8 mouse cellular contexts compared by ENCODE assay signal in genomic region chr16:27523527-27524121, GRCm38 (mm10).
DNase-seq lines count a peak whose midpoint lies in the region; ATAC-seq and TF ChIP-seq lines count a peak whose summit lies in the region.
"Had no signal": no experiment of that assay in that cellular context is flagged by ENCODE, and none has a peak within 500 bp of the region (broad histone marks: within the 10 kb centered on the region; RNA-seq: fewer than 3 reads in every experiment).

No protein-coding gene starts in this region.

- H3K4me3 ChIP-seq in forebrain, embryonic 11.5 days (ENCODE audit: low read depth, low read length), result no peak overlapping the region
- no peak overlapping the region for H3K4me3 ChIP-seq in intestine, embryonic 15.5 days (replicated peaks)
- H3K4me3 ChIP-seq in limb, embryonic 12.5 days (replicated peaks), result no peak overlapping the region
- H3K4me3 ChIP-seq: liver, embryonic 15.5 days had no signal

- DNase-seq in adrenal gland, adult (ENCODE audit: inconsistent age in 2 of 2, low spot score in 1 of 2), result peak; percentile 4 to 25
- peak; percentile 94 for DNase-seq in brain, embryonic 14.5 days (ENCODE audit: low read depth)
- peak; percentile 46 for DNase-seq in forebrain, embryonic 11.5 days (ENCODE audit: low spot score)
- peak; percentile 70 for DNase-seq in retina, postnatal 1 day
- no peak for DNase-seq in c-Kit-positive CD71-positive TER-119-positive erythroid progenitor cells, embryonic 14.5 days (ENCODE audit: low spot score)

- TF ChIP-seq POLR2A in brain, embryonic 14.5 days (IDR thresholded peaks at IDR 0.05; ENCODE audit: borderline replicate concordance, extremely low read depth, insufficient read depth, insufficient read length, poor library complexity, severe bottlenecking), result no peak

- peak; percentile 63; the same call in 1 of the 2 replicates for ATAC-seq in forebrain, embryonic 11.5 days (replicated peaks; ENCODE audit: low FRiP score)
- peak; percentile 86 for ATAC-seq in intestine, embryonic 15.5 days
- peak; percentile 73; the same call in 1 of the 2 replicates for ATAC-seq in limb, embryonic 12.5 days (ENCODE audit: insufficient number of reproducible peaks, insufficient read depth, low FRiP score, low TSS enrichment, low read depth)

- no peak for TF ChIP-seq CTCF in brain, embryonic 14.5 days (IDR thresholded peaks at IDR 0.05; ENCODE audit: borderline replicate concordance, extremely low read depth, insufficient read depth, insufficient read length)

- H3K27ac ChIP-seq in forebrain, embryonic 11.5 days (ENCODE audit: low read depth, low read length), result no peak overlapping the region
- 0 out of 2 replicates have a peak overlapping the region, but pooled peaks have one; percentile 19 for H3K27ac ChIP-seq in intestine, embryonic 15.5 days
- H3K27ac ChIP-seq in limb, embryonic 12.5 days, result peak overlapping the region; percentile 45; the same call in 1 of the 2 replicates
- H3K27ac ChIP-seq: liver, embryonic 15.5 days had no signal

- H3K9ac ChIP-seq in forebrain, embryonic 11.5 days (ENCODE audit: low read length), result no peak overlapping the region
- H3K9ac ChIP-seq in intestine, embryonic 15.5 days, result no peak overlapping the region
- no peak overlapping the region for H3K9ac ChIP-seq in limb, embryonic 12.5 days (replicated peaks)
- H3K9ac ChIP-seq: liver, embryonic 15.5 days had no signal

- H3K27me3 ChIP-seq in forebrain, embryonic 11.5 days (ENCODE audit: control insufficient read depth, insufficient read depth, low read length), result no peaks in the 10 kb centered on the region
- no peaks in the 10 kb centered on the region for H3K27me3 ChIP-seq in intestine, embryonic 15.5 days (replicated peaks)
- no peaks in the 10 kb centered on the region for H3K27me3 ChIP-seq in limb, embryonic 12.5 days
- H3K27me3 ChIP-seq: liver, embryonic 15.5 days had no signal

- no peaks in the 10 kb centered on the region for H3K9me3 ChIP-seq in forebrain, embryonic 11.5 days (ENCODE audit: control insufficient read depth, low read length)
- no peaks in the 10 kb centered on the region for H3K9me3 ChIP-seq in intestine, embryonic 15.5 days
- H3K9me3 ChIP-seq in limb, embryonic 12.5 days, result no peaks in the 10 kb centered on the region
- H3K9me3 ChIP-seq: liver, embryonic 15.5 days had no signal

- H3K36me3 ChIP-seq in forebrain, embryonic 11.5 days (ENCODE audit: control insufficient read depth, insufficient read depth, low read length), result no peaks in the 10 kb centered on the region
- H3K36me3 ChIP-seq in intestine, embryonic 15.5 days, result no peaks in the 10 kb centered on the region
- H3K36me3 ChIP-seq in limb, embryonic 12.5 days, result no peaks in the 10 kb centered on the region
- H3K36me3 ChIP-seq: liver, embryonic 15.5 days had no signal

- H3K4me1 ChIP-seq in forebrain, embryonic 11.5 days (replicated peaks; ENCODE audit: control insufficient read depth, insufficient read depth, low read length), result no peaks in the 10 kb centered on the region
- H3K4me1 ChIP-seq in intestine, embryonic 15.5 days (replicated peaks), result no peaks in the 10 kb centered on the region
- peaks cover 5% of the 10 kb centered on the region for H3K4me1 ChIP-seq in limb, embryonic 12.5 days (replicated peaks)
- H3K4me1 ChIP-seq: liver, embryonic 15.5 days had no signal

- no peak overlapping the region for H3K4me2 ChIP-seq in forebrain, embryonic 11.5 days (ENCODE audit: low read depth, low read length, severe bottlenecking)
- peak overlapping the region; percentile 35 for H3K4me2 ChIP-seq in intestine, embryonic 15.5 days (replicated peaks)
- H3K4me2 ChIP-seq in limb, embryonic 12.5 days, result peak overlapping the region; percentile 15
- H3K4me2 ChIP-seq: liver, embryonic 15.5 days had no signal

- 44% methylated on average over 8 of the region's 8 CpGs for WGBS in forebrain, embryonic 11.5 days
- WGBS in intestine, embryonic 15.5 days, result 19% methylated on average over 8 of the region's 8 CpGs
- WGBS in limb, embryonic 12.5 days, result 20% methylated on average over 8 of the region's 8 CpGs
